Comparison of ENCODE assay signal across 22 mouse cellular contexts in genomic region chr5:104728399-104728798, GRCm38 (mm10).
DNase-seq lines count a peak whose midpoint lies in the region; ATAC-seq lines count a peak whose summit lies in the region.
"Had no signal": no experiment of that assay in that cellular context is flagged by ENCODE, and none has a peak within 500 bp of the region (broad histone marks: within the 10 kb centered on the region; RNA-seq: fewer than 3 reads in every experiment).

No protein-coding gene starts in this region.

- no peaks in the 10 kb centered on the region for H3K27me3 ChIP-seq in neural tube, embryonic 15.5 days (replicated peaks)
- H3K27me3 ChIP-seq: CH12.LX; embryonic facial prominence, embryonic 12.5 days; forebrain, embryonic 13.5 days; forebrain, embryonic 15.5 days had no signal

- H3K4me2 ChIP-seq in neural tube, embryonic 15.5 days: no peak overlapping the region
- H3K4me2 ChIP-seq: embryonic facial prominence, embryonic 12.5 days; forebrain, embryonic 13.5 days; forebrain, embryonic 15.5 days had no signal

- ATAC-seq in neural tube, embryonic 15.5 days (ENCODE audit: low FRiP score): no peak
- ATAC-seq: activated CD4-positive, CD25-positive, alpha-beta regulatory T cell, adult 4 months; CD4-positive, CD25-positive, alpha-beta regulatory T cell, adult 4 months; forebrain, embryonic 13.5 days; forebrain, embryonic 15.5 days; forebrain, postnatal 0 days had no signal

- H3K9ac ChIP-seq in neural tube, embryonic 15.5 days (replicated peaks): no peak overlapping the region
- H3K9ac ChIP-seq: embryonic facial prominence, embryonic 12.5 days; forebrain, embryonic 13.5 days; forebrain, embryonic 15.5 days; forebrain, postnatal 0 days had no signal

- no peak overlapping the region for H3K4me3 ChIP-seq in neural tube, embryonic 15.5 days (replicated peaks)
- H3K4me3 ChIP-seq: embryonic facial prominence, embryonic 10.5 days; embryonic facial prominence, embryonic 12.5 days; forebrain, embryonic 13.5 days; forebrain, embryonic 15.5 days had no signal

- peaks cover 4% of the 10 kb centered on the region; the same call in 1 of the 2 replicates for H3K9me3 ChIP-seq in neural tube, embryonic 15.5 days (replicated peaks)
- H3K9me3 ChIP-seq: embryonic facial prominence, embryonic 12.5 days had no signal

- peak; percentile 91 for DNase-seq in ES-CJ7 (ENCODE audit: low read depth, low spot score)
- DNase-seq in R1 (ENCODE audit: low read depth, low spot score): peak; percentile 97
- DNase-seq in ZHBTc4 (ENCODE audit: low read depth, low spot score): peak; percentile 92
- DNase-seq in B cell, adult 2 months: no peak
- DNase-seq in right cerebral cortex, postnatal 10 days (ENCODE audit: low spot score in 2 of 2): no peak
- DNase-seq: adrenal gland, adult 8-10 months; adrenal gland, postnatal 14 days; adrenal gland, postnatal 36 days; cerebellum, adult 11 months; cerebellum, adult 18-20 months; cerebellum, adult 8-10 months; cerebellum, postnatal 10 days; cerebellum, postnatal 25 days; forebrain, postnatal 0 days had no signal

- no peaks in the 10 kb centered on the region for H3K4me1 ChIP-seq in neural tube, embryonic 15.5 days
- H3K4me1 ChIP-seq: embryonic facial prominence, embryonic 10.5 days; embryonic facial prominence, embryonic 12.5 days; forebrain, embryonic 13.5 days; forebrain, embryonic 15.5 days had no signal

- H3K27ac ChIP-seq in neural tube, embryonic 15.5 days (replicated peaks): no peak overlapping the region
- H3K27ac ChIP-seq: embryonic facial prominence, embryonic 10.5 days; embryonic facial prominence, embryonic 12.5 days; forebrain, embryonic 13.5 days; forebrain, embryonic 15.5 days had no signal

- H3K36me3 ChIP-seq in neural tube, embryonic 15.5 days: no peaks in the 10 kb centered on the region
- H3K36me3 ChIP-seq: embryonic facial prominence, embryonic 10.5 days; embryonic facial prominence, embryonic 12.5 days; forebrain, embryonic 15.5 days had no signal

Comparison
In these comparisons a context has a peak if more than half of its experiments do, and no peak if none do; other contexts are left out.
1. DNase-seq: peak in ES-CJ7 (single experiment), R1 (single experiment) and ZHBTc4 (single experiment); none in B cell, adult 2 months (0 of 2) and right cerebral cortex, postnatal 10 days (0 of 2).